Mouse (Mus musculus): Measurements from ENCODE around the gene Ispd.
A peak's percentile ranks its signal among the peaks of the same experiment; 100 is the strongest.
"Not testable (repeated sequence)": the region's sequence is repeated elsewhere in the genome, so short reads cannot be mapped to it uniquely, and the experiment has no call there.

The Ispd gene

DNA sequence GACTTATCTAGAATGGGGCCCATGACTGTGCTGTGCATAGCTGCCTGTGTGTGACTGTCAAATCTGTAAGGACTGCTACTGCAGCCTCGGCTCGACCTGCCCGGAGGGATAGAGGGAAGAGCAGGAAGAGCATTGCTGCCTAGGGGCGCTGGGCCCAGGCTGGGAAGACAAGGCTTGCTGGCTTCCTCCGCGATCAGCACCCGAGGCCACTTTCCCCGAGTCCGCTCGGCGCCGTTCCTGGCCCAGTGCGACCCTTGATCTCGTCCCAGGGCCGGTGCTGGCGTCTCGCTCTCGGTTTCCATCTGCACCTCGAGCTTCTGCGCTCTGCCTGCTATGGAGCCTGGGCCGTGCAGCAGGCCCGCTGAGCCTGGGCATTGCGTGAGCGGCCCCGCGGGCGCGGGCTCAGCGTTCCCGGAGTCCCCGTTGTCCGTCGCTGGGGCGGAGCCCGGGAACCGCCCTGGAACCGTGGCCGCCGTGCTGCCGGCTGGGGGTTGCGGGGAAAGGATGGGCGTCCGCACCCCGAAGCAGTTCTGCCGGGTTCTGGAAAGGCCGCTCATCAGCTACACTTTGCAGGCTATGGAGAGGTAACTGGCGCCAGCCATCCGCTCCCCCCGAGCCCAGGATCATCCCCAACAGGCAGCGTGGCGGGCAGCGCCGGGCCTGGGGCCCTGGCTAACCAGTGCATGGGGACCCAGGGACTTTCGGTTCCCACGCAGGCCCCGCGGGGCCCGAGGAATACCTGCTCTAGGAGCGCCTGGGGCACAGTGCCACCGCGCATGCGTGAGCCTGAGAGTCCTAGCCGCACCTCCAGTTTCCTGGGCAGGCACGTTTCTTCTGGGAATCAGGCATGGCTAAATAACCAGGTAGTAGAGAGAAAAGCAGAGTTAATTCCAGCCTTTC, at the start of gene Ispd, which contains the start of gene D630036H23Rik:
Ispd (plus strand) TSS at position 10 of the 900 bp plus-strand sequence.
D630036H23Rik (minus strand) TSS at position 741 of the 900 bp plus-strand sequence.
- peak; percentile 83 for DNase-seq (ENCODE audit: low read depth, low spot score)

DNA sequence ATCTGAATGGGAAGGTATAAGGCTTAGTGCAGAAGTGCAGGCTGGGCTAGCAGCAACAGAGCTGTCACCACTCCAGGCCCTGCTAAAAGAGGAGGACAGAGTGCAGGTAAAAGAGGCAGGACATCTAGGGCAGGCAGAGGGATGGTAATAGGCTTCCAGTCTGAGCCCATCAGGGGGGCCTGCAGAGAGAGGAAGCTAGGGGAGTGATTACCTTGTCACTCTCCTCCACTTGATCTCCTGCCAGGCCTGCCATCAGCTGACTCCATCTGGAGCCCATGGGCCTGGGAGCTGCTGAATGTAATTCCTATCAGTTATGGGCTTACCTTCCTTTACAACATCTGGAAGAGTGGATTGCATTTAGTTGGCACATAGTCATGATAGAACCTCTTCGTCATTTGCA, 48.6 kb upstream of the Ispd start:
- no peak for DNase-seq (ENCODE audit: low read depth, low spot score)

DNA sequence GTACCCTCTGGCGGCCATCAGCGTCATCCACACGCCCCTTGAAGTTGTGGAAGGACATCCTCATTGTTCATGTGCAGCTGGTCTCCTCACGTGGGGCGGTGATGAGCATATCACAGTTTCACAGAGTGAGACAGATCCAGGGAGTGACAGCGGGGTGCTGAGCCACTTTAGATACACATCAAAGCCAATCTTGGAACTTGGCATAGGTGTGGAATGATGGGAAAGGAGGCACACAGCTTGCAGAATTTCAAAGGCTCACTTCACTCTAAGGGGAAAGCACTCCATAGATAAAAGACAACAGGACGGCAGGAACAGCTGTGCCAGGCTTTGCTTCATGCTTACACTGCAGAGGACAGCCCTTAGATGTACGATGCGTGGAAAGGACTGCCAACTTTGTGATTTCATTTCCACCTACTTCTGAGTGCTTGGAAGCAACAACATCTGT, 47.4 kb upstream of the Ispd start:
- no peak for DNase-seq (ENCODE audit: low read depth, low spot score)

DNA sequence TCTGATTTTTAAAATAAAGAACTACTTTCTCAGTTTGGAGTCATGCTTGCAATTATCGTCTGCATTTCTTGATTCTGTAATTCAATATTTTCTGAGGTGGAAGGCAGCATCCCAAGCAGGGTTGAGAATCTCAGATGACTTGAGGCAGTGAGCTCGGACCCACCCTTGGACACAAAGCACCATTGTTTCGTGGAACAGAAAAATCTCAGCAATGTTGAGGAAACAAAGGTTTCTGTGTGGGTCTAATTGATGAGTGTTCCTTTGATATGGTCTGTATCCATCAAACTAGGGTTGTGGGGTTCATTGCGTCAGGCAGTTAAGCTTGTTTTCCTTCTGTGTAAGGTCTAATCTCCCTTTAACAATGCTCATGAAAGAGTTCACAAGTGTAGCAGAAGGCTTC, 37.1 kb upstream of the Ispd start:
- DNase-seq (ENCODE audit: low read depth, low spot score), result peak; percentile 9

DNA sequence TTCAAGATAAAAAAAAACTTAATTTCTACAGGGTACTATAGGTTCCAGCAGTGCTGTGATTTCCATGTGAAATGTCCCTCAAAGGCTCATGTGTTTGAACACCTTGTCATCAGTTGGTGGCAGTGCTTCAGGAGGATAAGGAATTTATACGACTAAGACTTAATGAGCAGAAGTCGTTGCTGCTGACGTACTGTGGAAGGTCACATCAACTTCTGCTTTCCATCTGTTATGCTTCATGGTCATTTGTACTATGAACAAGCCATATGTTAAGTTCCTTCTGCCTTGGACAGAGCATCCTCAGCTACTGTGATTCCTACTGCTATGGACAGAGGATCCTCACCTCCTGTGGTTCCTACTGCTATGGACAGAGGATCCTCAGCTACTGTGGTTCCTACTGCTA, 21.2 kb upstream of the Ispd start:
- DNase-seq (ENCODE audit: low read depth, low spot score), result no peak

DNA sequence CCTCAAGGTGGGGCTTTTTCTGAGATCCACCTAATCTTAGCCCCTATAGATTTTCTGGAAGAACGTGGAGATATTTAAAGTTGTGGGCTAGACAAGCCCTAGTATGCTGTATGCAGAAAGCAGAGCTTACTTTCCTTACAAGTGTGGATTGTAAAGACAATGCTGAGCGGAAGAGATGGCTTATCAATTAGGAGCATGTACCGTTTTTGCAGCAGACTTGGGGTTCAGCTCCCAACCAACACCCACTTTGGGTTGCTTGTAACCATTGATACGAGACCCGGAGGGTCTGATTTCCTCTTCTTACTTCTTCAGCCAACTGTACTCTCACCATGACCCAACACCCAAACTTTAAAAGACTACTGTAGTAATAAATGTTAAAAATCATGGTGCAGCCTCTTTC, 20.6 kb upstream of the Ispd start:
- DNase-seq (ENCODE audit: low read depth, low spot score), result no peak

DNA sequence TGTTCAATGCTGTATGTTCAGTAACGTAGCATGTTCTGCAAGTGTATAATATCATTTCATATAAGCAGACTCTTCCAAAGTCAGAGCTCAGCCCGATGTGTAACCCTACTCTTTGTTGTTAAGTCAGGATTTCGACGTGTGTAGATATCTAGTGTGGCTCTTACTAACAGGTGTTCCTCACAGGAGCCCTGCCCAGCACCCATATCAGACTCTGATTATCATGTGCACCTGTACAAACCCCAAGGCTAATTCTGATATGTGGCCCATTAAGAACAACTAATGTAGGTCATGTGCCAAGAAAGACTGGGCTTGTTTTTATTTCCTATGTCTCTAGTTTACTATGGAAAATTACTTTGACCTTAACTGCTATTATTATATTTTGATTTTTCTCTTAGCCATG, 17.2 kb upstream of the Ispd start:
- no peak for DNase-seq (ENCODE audit: low read depth, low spot score)

DNA sequence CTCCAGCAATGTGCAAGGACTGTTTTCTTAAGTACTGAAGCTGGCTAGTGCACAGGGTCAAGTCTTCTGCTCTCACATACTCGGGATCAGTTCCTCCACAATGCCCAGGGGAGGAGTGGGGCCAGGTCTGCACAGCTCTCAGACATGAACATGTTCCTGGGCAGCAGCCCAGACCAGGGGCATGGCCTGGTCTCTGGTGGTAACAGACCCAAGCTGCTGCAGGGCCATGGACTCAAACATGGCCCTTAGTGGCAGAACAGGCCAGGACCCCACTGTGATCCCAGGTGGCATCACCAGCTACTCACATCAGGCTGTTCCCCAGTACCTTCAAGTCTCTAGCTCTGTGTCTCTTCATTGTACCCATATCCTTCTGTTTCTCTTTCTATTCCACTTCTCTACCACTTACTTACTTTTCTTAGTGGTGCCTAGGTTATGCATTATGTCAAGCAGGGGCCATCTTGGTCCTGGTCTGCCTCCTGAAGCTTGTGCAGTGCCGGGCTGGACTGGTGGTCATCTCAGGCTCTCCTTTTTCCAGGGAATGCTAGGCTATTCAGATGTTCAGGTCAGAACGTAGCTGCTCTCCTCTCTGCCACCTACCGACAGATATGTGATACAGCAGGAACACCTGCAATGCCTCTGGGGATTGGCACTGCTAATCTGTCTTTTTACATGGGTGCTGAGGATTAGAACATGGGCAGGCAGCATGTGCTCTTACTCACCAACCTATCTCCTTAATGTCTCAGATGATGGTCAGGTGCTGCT, 7.8 kb upstream of the Ispd start:
- no peak for DNase-seq (ENCODE audit: low read depth, low spot score)

DNA sequence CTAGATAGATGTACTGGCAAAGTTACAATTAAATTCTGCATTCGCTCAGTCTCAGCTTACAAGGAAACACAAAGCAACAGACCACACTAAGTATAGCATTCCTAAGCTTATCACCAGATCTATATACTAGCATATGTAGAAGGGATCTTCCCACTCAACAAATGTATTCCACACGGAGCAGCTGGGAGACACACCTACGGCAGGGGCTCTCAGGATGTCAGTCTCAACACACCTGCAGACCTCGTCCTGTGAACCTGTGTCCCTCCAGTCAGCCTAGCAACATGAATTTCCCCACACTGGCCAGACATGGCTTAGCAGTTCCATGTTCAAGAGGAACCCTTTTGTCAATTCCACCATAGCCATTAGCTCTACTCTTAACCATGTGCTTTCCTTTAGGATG, 4.9 kb upstream of the Ispd start:
- not testable (repeated sequence) for DNase-seq (ENCODE audit: low read depth, low spot score)

DNA sequence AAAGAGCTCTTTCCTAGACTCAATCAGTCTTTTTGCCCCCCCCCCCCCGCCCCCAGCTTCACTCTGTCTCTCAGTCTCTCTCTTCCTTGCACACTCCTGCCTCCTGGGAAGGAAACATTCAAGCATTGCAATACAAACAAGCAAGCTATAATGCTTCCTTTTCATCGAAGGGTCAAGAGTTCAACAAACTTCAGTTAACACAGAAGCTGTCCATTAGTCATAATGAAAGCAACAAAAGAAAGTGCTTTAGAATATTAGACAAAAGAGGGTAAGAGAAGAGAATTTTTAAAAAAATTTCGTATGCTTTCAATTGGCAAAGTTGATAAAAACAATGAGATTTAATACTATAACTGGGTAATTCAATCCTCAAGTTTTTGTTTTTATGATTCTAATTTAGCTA, 996 bp upstream of the Ispd start:
- no peak for DNase-seq (ENCODE audit: low read depth, low spot score)

DNA sequence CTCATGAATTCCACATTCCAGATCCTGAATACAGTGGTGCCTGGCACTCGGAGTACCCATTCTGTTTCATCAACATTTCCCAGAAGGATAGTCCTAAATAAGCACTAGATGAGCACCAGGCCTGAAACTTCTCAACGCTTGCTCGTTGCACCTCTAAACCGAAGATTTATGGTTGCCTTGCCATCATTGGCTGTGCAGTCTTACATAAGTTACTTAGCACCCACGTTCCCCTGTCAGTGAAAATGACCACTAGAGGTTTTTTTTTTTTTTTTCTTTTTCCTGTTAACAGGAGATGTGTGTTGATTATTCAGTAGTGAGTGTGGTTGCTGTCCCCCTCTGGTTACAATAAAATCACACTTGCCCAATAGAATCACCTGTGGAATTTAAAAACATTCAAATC, 444 bp upstream of the Ispd start:
- DNase-seq (ENCODE audit: low read depth, low spot score), result no peak

DNA sequence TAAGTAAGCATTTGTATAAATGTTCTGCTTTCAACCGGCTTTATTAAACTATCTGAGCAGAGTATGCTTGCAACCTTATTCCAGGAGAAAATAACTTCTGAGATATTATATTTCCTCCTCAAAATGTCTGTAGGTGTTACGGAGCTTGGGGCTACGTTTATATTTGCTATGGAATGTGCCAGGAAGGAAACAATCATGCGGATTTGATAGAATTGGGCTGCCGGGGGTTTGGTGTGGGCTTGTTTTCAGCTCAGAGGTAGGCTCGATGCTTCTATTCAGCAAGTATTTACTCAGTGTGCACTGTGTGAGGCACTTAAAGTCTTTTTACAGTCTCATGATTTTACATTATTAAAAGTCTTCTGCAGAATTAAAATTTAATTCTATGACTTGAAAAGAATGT, 4.1 kb downstream of the Ispd start:
- DNase-seq (ENCODE audit: low read depth, low spot score), result no peak

DNA sequence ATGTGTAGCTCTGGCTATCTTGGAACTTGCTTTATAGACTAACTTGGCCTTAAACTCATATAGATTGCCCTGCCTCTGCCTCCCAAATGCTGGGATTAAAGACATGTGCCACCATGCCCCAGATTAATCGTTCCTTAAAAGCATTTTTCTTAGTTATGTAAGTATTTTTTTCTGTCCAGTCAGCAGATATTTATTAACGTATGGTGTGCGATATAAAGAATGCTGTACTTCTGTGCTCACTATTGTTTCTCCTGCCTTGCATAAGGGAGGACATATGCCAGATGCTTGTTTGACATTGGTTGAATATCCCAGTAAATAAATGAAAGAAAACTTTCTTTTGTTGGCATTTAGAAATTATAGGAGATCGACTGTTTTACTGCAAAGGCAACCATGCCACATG, 5.7 kb downstream of the Ispd start:
- DNase-seq (ENCODE audit: low read depth, low spot score), result no peak

DNA sequence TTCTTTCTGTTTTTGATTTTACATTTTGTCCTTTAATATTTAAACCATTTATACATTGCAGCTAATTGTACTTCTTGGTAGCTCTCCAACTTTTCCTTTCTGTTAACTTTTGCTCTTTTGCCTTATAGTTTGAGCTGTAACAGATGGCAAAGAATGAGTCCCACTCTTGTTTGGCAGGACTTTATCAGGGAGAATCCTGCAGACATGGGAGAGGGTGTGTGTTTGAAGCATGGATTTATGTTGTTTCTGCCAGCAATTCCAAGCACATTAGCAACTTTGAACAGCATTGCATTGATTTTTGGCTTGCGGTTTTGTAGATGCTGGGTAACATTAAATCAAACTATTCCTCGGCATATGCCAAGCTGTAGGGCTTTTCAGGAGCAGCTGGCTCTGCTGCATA, 13.9 kb downstream of the Ispd start:
- no peak for DNase-seq (ENCODE audit: low read depth, low spot score)

DNA sequence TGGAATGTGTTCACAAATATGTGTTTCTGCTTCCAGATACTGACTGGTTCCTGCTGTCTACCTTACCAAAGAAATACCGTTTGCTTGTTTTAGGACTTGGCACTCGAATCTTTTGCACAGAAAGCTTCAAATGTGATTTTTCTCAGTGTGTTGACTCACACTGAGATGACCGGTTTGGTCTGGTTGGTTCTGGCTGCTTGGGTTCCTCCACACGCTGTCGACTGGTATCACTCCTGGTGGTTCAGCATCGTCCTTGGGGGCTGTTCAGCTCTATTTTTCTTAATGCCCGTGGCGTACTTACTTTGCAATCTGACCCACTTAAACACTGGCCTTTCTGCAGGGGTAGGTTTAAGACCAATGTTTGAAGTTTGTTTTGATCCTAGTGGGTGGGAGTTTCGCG, 42.4 kb downstream of the Ispd start:
- DNase-seq (ENCODE audit: low read depth, low spot score), result peak; percentile 40

DNA sequence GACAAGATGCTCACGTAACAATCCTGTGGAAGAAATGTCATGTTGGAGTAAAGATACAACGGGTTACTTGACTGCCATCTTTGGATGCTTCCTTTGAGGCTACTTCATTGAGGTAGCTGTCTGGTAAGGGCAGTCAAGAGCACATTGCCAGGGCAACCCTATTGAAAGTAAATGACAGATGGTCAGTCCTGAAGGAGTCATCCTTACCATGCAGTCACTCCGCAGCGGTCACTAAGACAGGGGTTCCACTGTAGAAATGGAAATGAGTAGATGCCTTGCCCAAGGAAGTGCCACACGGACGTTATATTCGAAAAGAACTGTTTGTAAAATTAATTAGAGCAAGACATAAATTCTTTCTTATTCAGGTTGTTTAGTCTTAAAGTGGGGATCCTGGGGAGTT, 44.0 kb downstream of the Ispd start:
- no peak for DNase-seq (ENCODE audit: low read depth, low spot score)

DNA sequence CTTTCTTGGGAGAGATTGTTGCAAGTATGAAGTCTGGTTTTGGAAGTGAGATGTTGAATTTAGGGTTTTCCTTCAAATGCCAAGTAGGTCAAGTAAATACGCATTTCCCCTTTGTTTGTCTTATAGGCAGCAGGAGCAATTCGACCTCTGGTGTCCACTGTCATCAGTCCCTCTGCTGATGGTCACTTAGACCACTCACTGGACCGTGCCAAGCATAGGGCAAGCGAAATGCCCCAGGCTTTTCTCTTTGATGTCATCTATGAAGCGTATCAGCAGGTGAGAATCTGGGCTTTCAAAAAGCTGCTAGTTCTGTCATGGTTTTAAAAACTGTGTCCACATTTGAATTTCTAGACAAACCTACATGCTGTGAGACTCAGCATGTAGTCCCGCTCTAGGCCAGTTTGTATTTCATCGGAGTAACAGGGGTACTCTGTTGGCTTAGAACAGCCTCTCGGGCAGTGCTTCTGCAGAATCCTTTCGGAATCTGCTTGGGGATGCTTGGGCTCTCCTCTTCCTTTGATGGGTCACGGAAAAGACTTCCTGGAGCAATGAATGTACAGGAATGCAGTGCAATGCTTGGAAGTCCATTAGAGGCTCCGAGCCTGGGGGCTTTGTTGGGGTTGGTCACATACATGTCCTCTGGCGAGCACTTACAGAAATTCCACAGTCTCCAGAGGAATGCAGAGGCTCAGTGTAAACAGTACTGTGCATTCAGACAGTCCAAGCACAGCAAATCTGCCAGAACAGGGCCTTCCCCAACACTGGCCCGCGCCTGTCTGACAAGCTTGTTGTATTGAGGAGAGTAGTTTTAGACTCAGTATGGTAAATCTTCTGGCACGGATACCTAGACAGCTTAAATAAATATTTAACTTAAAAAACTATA, 45.2 kb downstream of the Ispd start:
- peak; percentile 14 for DNase-seq (ENCODE audit: low read depth, low spot score)

DNA sequence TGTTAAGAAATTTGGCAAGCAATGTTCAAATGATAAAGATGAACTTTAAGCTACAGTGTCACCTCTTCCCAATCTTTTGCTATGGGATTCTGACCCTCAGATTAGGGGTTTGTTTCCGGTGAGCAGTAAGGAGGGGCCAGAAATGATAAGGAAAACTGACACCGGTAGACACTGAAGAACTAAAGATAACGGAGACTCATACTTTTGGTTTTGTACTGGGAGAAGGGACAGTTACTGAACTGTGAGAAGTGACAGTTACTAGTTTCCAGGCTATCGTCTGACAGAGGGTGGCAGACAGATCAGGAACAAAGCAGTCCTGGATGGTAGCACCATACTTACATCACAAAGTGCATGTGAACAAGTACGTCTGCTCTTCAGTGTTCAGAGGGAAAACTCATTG, 55.7 kb downstream of the Ispd start:
- no peak for DNase-seq (ENCODE audit: low read depth, low spot score)

DNA sequence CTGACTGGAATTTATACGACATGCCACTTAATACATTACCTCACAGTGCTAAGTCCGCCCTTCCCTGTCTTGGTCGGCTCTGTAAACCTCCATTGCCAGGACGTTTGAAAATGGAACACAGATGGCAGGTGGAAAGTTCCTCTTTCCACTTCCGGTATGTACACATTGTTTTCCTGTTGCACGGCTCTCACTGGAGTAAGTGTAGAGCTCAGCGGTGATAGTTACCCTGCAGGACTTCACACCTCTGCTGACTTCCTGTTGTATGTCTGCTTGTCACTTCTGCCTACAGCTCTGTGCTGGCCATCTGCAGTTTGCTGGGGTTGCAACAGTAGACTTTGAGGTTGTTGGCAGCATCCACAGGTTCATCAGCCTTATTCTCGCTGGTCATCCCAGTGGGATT, 58.1 kb downstream of the Ispd start:
- no peak for DNase-seq (ENCODE audit: low read depth, low spot score)

DNA sequence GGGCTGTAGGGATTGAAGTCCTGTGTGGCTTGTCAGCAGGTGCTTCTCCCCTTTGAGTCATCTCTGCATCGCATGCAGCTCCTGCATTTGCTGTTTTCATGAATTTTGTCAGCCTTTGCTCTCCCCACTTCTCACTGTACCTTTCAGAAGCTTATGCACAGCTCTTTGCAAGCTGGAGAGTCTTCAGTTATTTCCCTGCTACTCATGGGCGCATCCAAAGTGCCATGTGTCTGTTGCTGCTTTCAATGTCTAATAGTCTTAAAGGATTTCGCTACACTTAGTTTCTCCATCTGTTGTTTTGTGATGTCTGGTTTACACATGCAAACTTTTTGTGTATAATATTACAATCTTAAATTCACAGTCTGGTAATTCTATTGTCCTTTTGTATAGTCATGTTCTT, 74.8 kb downstream of the Ispd start:
- DNase-seq (ENCODE audit: low read depth, low spot score), result no peak

DNA sequence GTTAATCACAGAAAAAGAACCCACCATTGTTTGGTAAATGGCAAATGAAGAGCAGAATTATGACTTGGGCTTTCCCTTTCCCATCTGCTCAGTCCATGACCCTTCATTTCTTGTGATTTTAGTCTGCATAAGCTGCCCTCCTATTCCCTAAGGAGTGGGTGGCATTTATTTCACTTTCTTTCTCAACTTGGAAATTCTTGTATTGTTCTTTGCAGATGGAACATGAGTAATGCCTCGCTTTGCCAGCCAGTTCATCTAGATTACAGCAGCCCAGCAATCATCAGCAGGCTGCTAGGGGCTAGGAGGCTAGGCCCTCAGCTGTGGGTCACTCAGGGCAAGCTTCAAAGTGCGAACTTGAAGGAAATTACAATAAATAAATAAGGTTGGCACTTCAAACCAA, 76.5 kb downstream of the Ispd start:
- DNase-seq (ENCODE audit: low read depth, low spot score), result no peak

Measured in forelimb bud, embryonic 11.5 days (tissue).